Mouse (Mus musculus): Measurements from ENCODE around the gene Higd1c. TPM values are rescaled to one million over a fixed set of nuclear protein-coding genes. Genes with fewer than 3 reads are reported as not detected.
"Not testable (repeated sequence)": the region's sequence is repeated elsewhere in the genome, so short reads cannot be mapped to it uniquely, and the experiment has no call there.

Higd1c gene
- polyA plus RNA-seq, 1 experiment: 0.97 TPM

DNA sequence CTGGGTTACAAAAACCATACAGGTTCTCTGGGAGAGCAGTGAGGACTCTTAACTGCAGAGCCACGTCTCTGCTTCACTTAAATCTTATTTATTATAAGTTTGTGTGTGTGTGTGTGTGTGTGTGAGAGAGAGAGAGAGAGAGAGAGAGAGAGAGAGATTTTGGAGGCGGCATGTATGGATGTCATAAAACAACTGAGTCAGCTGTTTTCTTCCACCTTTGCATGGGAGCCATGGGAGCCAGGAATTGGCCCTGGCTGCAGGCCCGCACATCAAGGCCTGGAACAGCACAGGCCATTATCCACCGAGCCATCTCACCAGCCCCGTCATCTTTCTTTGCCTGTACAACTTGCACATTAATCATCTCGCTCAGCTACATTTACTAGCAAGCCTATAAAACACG lies 2.8 kb downstream of the Higd1c start:
- no peak for TF ChIP-seq CTCF (conservative IDR thresholded peaks at IDR 0.05; ENCODE audit: insufficient read depth, insufficient read length, low read depth, low read length)
- no peak for TF ChIP-seq POLR2A (IDR thresholded peaks at IDR 0.05; ENCODE audit: low read depth, low read length)
- H3K27ac ChIP-seq (ENCODE audit: insufficient read depth, low read depth, low read length): no peak overlapping the region
- H3K36me3 ChIP-seq (ENCODE audit: control insufficient read depth, insufficient read depth, low read length): no peaks in the 10 kb centered on the region
- no peaks in the 10 kb centered on the region for H3K27me3 ChIP-seq (replicated peaks; ENCODE audit: control insufficient read depth, insufficient read depth, low read length)
- DNase-seq: no peak
- H3K4me1 ChIP-seq (ENCODE audit: control insufficient read depth, insufficient read depth, low read length): no peaks in the 10 kb centered on the region
- WGBS: 80% methylated on average over 7 of the region's 7 CpGs
- no peak overlapping the region for H3K4me3 ChIP-seq (ENCODE audit: insufficient read depth, low read depth, low read length)

DNA sequence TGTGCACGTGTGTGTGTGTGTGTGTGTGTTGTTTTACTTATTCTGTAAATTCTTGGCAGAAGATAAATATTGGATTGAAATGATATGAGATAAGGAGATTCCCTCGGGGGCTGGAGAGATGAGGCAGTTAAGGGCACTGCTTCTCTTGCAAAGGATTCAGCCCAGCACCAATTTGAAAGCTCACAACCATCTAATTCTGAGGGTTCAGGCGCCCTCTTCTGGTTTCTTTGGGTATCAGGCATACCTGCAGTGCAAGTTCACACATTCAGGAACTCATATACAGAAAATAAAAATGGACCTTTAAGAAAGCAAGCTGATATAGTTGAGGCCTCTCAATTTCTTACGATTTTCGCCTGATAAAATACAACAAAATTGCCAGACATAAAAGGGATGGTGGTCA lies 10.7 kb downstream of the Higd1c start:
- Histone ChIP-seq H3K36me3 (ENCODE audit: control insufficient read depth, insufficient read depth, low read length) (no peaks in the 10 kb centered on the region), H3K4me3 (ENCODE audit: insufficient read depth, low read depth, low read length) (no peak overlapping the region), H3K4me1 (ENCODE audit: control insufficient read depth, insufficient read depth, low read length) (no peaks in the 10 kb centered on the region), H3K27ac (ENCODE audit: insufficient read depth, low read depth, low read length) (no peak overlapping the region), H3K27me3 (replicated peaks; ENCODE audit: control insufficient read depth, insufficient read depth, low read length) (no peaks in the 10 kb centered on the region)
- 35% methylated on average over 5 of the region's 5 CpGs for WGBS
- peak; percentile 55 for TF ChIP-seq CTCF (conservative IDR thresholded peaks at IDR 0.05; ENCODE audit: insufficient read depth, insufficient read length, low read depth, low read length)
- no peak for TF ChIP-seq POLR2A (IDR thresholded peaks at IDR 0.05; ENCODE audit: low read depth, low read length)
- peak; percentile 82 for DNase-seq

DNA sequence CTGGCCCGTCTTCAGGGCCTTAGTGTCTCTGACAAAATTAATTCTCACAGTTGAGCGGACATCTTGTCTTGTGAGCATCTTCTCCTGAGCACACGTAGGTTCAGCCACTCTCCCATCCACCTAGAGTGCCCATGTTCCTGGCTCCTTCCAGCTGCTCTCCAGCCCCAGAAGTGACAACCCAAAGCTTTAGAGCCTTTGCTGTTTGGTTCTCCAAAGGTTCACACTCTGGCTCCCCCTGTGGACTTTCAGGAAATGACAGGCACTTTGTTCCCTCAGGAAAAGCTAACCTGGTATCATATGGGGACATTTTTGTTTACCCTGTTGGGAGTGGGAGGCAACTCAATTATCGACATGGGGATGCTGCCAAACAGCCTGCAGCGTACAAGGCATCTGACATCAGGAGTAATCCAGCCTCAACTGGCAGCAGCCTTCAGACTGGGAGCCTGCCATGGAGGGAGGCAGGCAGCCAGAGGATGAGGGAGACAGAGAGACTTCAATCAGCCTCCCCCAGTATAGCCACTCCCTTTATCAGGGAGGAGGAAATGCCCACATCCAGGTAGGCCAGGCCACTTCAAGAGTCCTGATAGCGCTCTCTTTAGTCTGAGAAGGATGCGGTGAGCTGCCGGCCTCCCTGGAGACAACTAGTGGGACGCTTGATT lies 13.6 kb downstream of the Higd1c start:
- not testable (repeated sequence) for H3K4me1 ChIP-seq (ENCODE audit: control insufficient read depth, insufficient read depth, low read length); H3K4me3 ChIP-seq (ENCODE audit: insufficient read depth, low read depth, low read length); DNase-seq; H3K36me3 ChIP-seq (ENCODE audit: control insufficient read depth, insufficient read depth, low read length); H3K27me3 ChIP-seq (replicated peaks; ENCODE audit: control insufficient read depth, insufficient read depth, low read length); H3K27ac ChIP-seq (ENCODE audit: insufficient read depth, low read depth, low read length)
- WGBS: 47% methylated on average over 4 of the region's 9 CpGs
- 0 out of 2 replicates have a peak, but pooled peaks have one; percentile 4 for TF ChIP-seq CTCF (conservative IDR thresholded peaks at IDR 0.05; ENCODE audit: insufficient read depth, insufficient read length, low read depth, low read length)

DNA sequence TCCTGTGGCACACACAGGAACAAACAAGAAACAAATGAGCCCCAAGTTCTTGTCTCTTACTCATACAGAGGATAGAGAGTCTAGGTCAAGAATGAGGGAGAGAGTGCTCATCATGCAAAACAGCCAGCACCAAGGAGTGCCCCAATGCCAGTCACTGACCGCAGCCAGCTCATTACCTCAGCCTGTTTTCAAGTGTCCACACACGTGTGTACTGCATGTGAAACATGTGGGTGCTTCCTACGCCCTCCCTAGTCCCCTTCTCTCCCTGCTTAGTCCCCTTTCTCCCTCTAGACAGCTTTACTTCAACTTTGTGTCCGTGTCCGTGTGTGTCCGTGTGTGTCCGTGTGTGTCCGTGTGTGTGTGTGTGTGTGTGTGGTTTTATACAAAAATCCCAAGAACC lies 15.3 kb downstream of the Higd1c start:
- Histone ChIP-seq H3K27ac (ENCODE audit: insufficient read depth, low read depth, low read length) (no peak overlapping the region), H3K36me3 (ENCODE audit: control insufficient read depth, insufficient read depth, low read length) (no peaks in the 10 kb centered on the region), H3K4me3 (ENCODE audit: insufficient read depth, low read depth, low read length) (no peak overlapping the region), H3K4me1 (ENCODE audit: control insufficient read depth, insufficient read depth, low read length) (no peaks in the 10 kb centered on the region), H3K27me3 (replicated peaks; ENCODE audit: control insufficient read depth, insufficient read depth, low read length) (no peaks in the 10 kb centered on the region)
- TF ChIP-seq POLR2A (IDR thresholded peaks at IDR 0.05; ENCODE audit: low read depth, low read length) (no peak), CTCF (conservative IDR thresholded peaks at IDR 0.05; ENCODE audit: insufficient read depth, insufficient read length, low read depth, low read length) (no peak)
- DNase-seq: no peak
- 82% methylated on average over 8 of the region's 8 CpGs for WGBS

DNA sequence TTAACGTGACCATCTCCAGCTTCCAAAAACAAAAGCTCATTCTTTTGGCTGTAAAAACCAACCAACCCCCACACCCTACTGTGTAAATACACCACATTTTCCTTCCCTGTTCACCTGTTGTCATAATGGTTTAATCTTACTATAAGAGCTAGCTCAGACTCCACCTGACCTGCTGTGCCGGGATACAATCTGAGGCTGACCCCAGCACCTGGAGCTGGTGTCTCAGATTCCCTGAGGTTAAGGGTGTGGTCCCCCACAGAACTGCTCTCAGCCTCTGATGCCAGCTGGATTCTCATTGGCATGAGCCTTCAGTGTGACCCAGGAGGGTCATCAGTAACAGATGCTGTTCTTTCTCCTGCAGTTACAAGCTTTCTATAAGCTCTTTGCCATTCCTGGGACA lies 15.8 kb downstream of the Higd1c start:
- no peak for TF ChIP-seq CTCF (conservative IDR thresholded peaks at IDR 0.05; ENCODE audit: insufficient read depth, insufficient read length, low read depth, low read length)
- TF ChIP-seq POLR2A (IDR thresholded peaks at IDR 0.05; ENCODE audit: low read depth, low read length): no peak
- Histone ChIP-seq H3K4me1 (ENCODE audit: control insufficient read depth, insufficient read depth, low read length) (no peaks in the 10 kb centered on the region), H3K27me3 (replicated peaks; ENCODE audit: control insufficient read depth, insufficient read depth, low read length) (no peaks in the 10 kb centered on the region), H3K4me3 (ENCODE audit: insufficient read depth, low read depth, low read length) (no peak overlapping the region), H3K27ac (ENCODE audit: insufficient read depth, low read depth, low read length) (no peak overlapping the region), H3K36me3 (ENCODE audit: control insufficient read depth, insufficient read depth, low read length) (no peaks in the 10 kb centered on the region)
- WGBS: 59% methylated on average over 2 of the region's 2 CpGs
- no peak for DNase-seq

DNA sequence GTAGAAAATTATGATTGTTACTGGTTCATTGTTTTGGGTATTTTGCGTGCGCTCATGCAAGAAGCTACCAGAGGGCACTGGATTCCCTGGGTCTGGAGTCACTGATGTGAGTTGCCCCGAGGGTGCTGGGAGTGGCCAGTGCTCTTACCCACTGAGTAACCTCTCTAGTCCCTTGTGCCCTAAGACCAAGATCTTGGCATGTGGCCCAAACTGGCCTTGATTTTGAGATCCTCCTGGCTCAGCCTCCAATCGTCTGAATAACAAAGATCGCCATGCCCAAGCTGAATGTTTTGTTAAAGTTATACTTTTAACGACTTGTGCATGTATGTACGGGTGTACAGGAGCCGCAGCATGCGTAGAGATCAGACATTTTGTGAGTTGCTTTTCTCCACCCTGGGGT lies 21.4 kb downstream of the Higd1c start:
- Histone ChIP-seq H3K27ac (ENCODE audit: insufficient read depth, low read depth, low read length) (no peak overlapping the region), H3K4me1 (ENCODE audit: control insufficient read depth, insufficient read depth, low read length) (peaks cover 16% of the 10 kb centered on the region), H3K27me3 (replicated peaks; ENCODE audit: control insufficient read depth, insufficient read depth, low read length) (no peaks in the 10 kb centered on the region), H3K4me3 (ENCODE audit: insufficient read depth, low read depth, low read length) (no peak overlapping the region), H3K36me3 (ENCODE audit: control insufficient read depth, insufficient read depth, low read length) (no peaks in the 10 kb centered on the region)
- WGBS: 77% methylated on average over 9 of the region's 9 CpGs
- TF ChIP-seq CTCF (conservative IDR thresholded peaks at IDR 0.05; ENCODE audit: insufficient read depth, insufficient read length, low read depth, low read length) (no peak), POLR2A (IDR thresholded peaks at IDR 0.05; ENCODE audit: low read depth, low read length) (no peak)
- DNase-seq: peak; percentile 47

DNA sequence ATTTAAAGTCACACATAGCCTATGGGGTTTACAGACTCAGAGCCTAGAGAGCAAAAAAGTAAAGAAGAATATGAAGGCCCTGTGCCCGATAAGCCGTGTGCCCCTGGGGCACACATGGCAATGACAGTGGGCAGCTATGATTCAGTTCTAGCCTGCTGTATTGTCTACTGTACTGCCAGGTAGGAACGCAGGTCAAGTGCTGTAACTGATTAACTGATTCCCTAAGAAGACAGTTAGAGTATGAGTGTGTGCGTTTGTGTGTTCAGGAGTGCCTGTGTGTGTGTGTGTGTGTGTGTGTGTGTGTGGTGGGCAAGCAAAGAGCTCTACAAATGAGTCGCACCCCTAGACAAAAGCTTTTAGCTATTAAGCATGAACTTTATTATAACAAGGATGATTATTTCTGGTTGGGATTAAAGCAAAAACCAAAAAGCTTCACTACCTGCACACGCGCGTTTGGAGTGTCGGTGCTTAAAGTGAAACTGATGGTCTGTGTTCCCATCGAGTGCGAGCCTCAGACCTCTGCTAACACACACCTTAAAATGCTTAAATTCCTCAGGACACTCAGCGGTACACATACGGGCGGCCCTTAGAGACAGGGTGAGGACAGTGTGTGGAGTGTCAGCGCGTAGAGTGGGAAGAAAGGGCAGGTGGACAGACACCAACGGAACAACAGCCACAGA lies 23.3 kb downstream of the Higd1c start:
- Histone ChIP-seq H3K36me3 (ENCODE audit: control insufficient read depth, insufficient read depth, low read length) (no peaks in the 10 kb centered on the region), H3K4me1 (ENCODE audit: control insufficient read depth, insufficient read depth, low read length) (peaks cover 16% of the 10 kb centered on the region), H3K27me3 (replicated peaks; ENCODE audit: control insufficient read depth, insufficient read depth, low read length) (no peaks in the 10 kb centered on the region), H3K4me3 (ENCODE audit: insufficient read depth, low read depth, low read length) (no peak overlapping the region), H3K27ac (ENCODE audit: insufficient read depth, low read depth, low read length) (no peak overlapping the region)
- no peak for TF ChIP-seq POLR2A (IDR thresholded peaks at IDR 0.05; ENCODE audit: low read depth, low read length)
- TF ChIP-seq CTCF (conservative IDR thresholded peaks at IDR 0.05; ENCODE audit: insufficient read depth, insufficient read length, low read depth, low read length): no peak
- WGBS: 62% methylated on average over 17 of the region's 17 CpGs
- DNase-seq: peak; percentile 57

Data from kidney, adult 2 months (tissue).